Mouse (Mus musculus) bone marrow, adult 2 months (tissue): Measurements from ENCODE around the gene Gm49373. TPM values are rescaled to one million over a fixed set of nuclear protein-coding genes. Genes with fewer than 3 reads are reported as not detected.

Source experiments
- H3K27ac ChIP-seq: fragments of 200-500 bp; 2 replicates; pipeline ENCODE4 v1.5.1; 2012; ENCODE audit warnings: low read depth, mild to moderate bottlenecking, control low read depth, inconsistent platforms, low read length; ENCODE audit not compliant: control insufficient read depth, poor library complexity, insufficient read depth
- H3K4me1 ChIP-seq: fragments of 200-500 bp; 2 replicates; pipeline ENCODE4 v1.6.1; 2011; ENCODE audit warnings: low read length; ENCODE audit not compliant: control insufficient read depth, insufficient read depth
- H3K4me3 ChIP-seq: fragments of 200-500 bp; replicated peaks from 2 replicates; pipeline ENCODE3; 2011; ENCODE audit warnings: mild to moderate bottlenecking, low read depth, low read length, control low read depth; ENCODE audit not compliant: control insufficient read depth
- CTCF ChIP-seq: fragments of 200-500 bp; IDR thresholded peaks from 2 replicates; pipeline ENCODE4 v1.5.1; 2011; ENCODE audit warnings: low read length, control low read depth; ENCODE audit not compliant: control insufficient read depth, insufficient read depth
- POLR2A ChIP-seq: fragments of 200-500 bp; IDR thresholded peaks from 2 replicates; pipeline ENCODE4 v1.6.1; 2011; ENCODE audit warnings: low read depth, mild to moderate bottlenecking, control low read depth, low read length, borderline replicate concordance; ENCODE audit not compliant: control insufficient read depth
- WGBS: fragments of 180-500 bp; shearing (Covaris S2); methylation state at CpG from one replicate; pipeline ENCODE4 v1.1.7; 2018; 5-methylcytosine and 5-hydroxymethylcytosine counted together
- polyA plus RNA-seq: library from polyadenylated mRNA; stranded (reverse); fragments of >200 nt; gene quantifications from 2 replicates; pipeline ENCODE4 v1.2.4, GENCODE M21; 2011; ENCODE audit warnings: low replicate concordance; ENCODE audit not compliant: missing spikeins, insufficient read depth, insufficient read length

The Gm49373 gene
- 1.7 TPM in 1 of 2 replicates, not detected in the other for polyA plus RNA-seq

GRCm38 (mm10) chr9:21073044-21073840 lies at the start of gene Gm49373, which contains the start of gene Fdx1l:
Gm49373 (minus strand) TSS chr9:21073096.
Fdx1l (minus strand) TSS chr9:21073614.
- Histone ChIP-seq H3K4me3 (peak within 1 kb of the TSS; percentile 89), H3K27ac (peak within 1 kb of the TSS; percentile 19; the same call in 1 of the 2 replicates), H3K4me1 (no peaks in the 10 kb centered on the region; the same call in 1 of the 2 replicates)
- no peak for TF ChIP-seq CTCF
- TF ChIP-seq POLR2A, result peak; percentile 68; the same call in 1 of the 2 replicates
- WGBS, result under 1% methylated on average over 58 of the region's 58 CpGs

GRCm38 (mm10) chr9:21121483-21121882 lies 48.6 kb upstream of the Gm49373 start:
- Histone ChIP-seq H3K4me3 (no peak overlapping the region), H3K4me1 (peaks cover 3% of the 10 kb centered on the region; the same call in 1 of the 2 replicates), H3K27ac (no peak overlapping the region)
- 92% methylated on average over 16 of the region's 16 CpGs for WGBS
- TF ChIP-seq POLR2A (no peak), CTCF (no peak)

GRCm38 (mm10) chr9:21117073-21117472 lies 44.2 kb upstream of the Gm49373 start:
- WGBS, result 71% methylated on average over 6 of the region's 6 CpGs
- no peak overlapping the region for H3K27ac ChIP-seq
- TF ChIP-seq CTCF, result no peak
- no peak for TF ChIP-seq POLR2A
- no peaks in the 10 kb centered on the region for H3K4me1 ChIP-seq
- no peak overlapping the region for H3K4me3 ChIP-seq

- H3K27ac ChIP-seq, result no peak overlapping the region
- H3K4me1 ChIP-seq, result no peaks in the 10 kb centered on the region
- no peak overlapping the region for H3K4me3 ChIP-seq
- 89% methylated on average over 8 of the region's 8 CpGs for WGBS
- TF ChIP-seq CTCF, result no peak
Observed at GRCm38 (mm10) chr9:21115105-21115504, 42.2 kb upstream of the Gm49373 start.

GRCm38 (mm10) chr9:21114190-21114589 lies 41.3 kb upstream of the Gm49373 start:
- Histone ChIP-seq H3K4me3 (no peak overlapping the region), H3K27ac (no peak overlapping the region), H3K4me1 (no peaks in the 10 kb centered on the region)
- 88% methylated on average over 7 of the region's 7 CpGs for WGBS
- TF ChIP-seq POLR2A, result no peak
- TF ChIP-seq CTCF, result no peak

GRCm38 (mm10) chr9:21113751-21114150 lies 40.9 kb upstream of the Gm49373 start:
- TF ChIP-seq POLR2A (no peak), CTCF (no peak)
- WGBS, result 90% methylated on average over 6 of the region's 6 CpGs
- H3K4me1 ChIP-seq, result no peaks in the 10 kb centered on the region
- H3K4me3 ChIP-seq, result no peak overlapping the region
- H3K27ac ChIP-seq, result no peak overlapping the region

GRCm38 (mm10) chr9:21107607-21108237 lies 34.8 kb upstream of the Gm49373 start:
- TF ChIP-seq POLR2A (no peak), CTCF (no peak)
- H3K4me1 ChIP-seq, result peaks cover 2% of the 10 kb centered on the region; the same call in 1 of the 2 replicates
- no peak overlapping the region for H3K4me3 ChIP-seq
- WGBS, result 89% methylated on average over 23 of the region's 23 CpGs
- no peak overlapping the region for H3K27ac ChIP-seq
